Mouse (Mus musculus) megakaryocyte progenitor cell, adult 5-6 weeks (primary cell): ENCODE data around the gene Ifitm5. TPM values are rescaled to one million over a fixed set of nuclear protein-coding genes. Genes with fewer than 3 reads are reported as not detected.

Experiments
- ATAC-seq: replicated peaks from 2 replicates; pipeline ENCODE4 v1.8.0; 2016; ENCODE audit warnings: mild to moderate bottlenecking, moderate TSS enrichment, inconsistent platforms; ENCODE audit not compliant: poor library complexity
- total RNA-seq, 2 experiments: library from RNA; stranded (forward) in 1 of 2; stranded (reverse) in 1 of 2; fragments of 157-497, 149-512 nt in 1 of 2; fragments of 200-1000 nt in 1 of 2; gene quantifications; 2 replicates each; pipeline versions ENCODE4 v1.2.3 to v1.2.4; 2015 to 2017

The Ifitm5 gene
- total RNA-seq, 2 experiments from 2014 or later: 1.1 TPM; not detected in 1

- no peak for ATAC-seq
Measured at GRCm38 (mm10) chr7:140942341-140942740, 7.8 kb downstream of the Ifitm5 start.

DNA sequence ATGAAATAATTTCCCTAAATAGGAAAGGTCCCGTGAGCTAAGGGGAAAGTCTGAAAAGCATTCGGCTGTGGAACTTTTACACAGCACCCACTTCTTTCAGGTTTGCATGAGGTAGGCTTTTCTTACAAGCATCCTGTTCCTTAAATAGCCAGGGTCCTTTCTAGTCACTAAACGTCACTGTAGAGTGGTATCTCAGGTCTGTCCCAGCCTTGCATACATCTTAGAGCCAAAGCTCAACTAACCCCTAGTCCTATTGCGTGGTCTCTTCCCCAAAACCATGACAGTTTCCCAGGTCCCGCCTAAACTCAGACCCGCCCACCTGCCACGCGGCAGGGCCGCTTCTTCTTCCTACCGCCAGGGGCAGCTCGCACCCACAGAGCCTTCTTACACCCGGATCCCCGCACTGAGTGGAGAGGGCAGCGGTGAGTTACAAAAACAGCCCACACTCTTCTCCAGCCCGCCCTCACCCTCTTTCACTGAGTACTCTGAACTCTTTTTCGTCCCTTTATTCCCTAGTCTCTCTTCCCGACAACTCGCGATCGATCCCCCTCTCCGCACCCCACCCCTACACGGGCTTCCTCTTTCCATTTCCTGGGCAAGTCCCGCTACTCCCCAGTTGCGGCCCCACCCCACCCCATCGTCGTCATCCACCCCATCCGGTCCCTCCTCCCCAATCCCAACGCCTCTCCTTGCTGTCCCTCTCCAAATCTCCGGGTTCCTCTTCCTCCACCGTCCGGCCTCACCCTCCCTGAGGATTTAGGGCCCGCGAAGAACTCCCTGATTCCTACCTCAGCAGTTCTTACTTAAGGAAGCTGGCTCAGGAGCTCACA, 8.7 kb downstream of the Ifitm5 start, which contains the start of gene Pgghg:
TSS of gene Pgghg (plus strand) at position 170 of the 830 bp plus-strand sequence.
- peak; percentile 87 for ATAC-seq

DNA sequence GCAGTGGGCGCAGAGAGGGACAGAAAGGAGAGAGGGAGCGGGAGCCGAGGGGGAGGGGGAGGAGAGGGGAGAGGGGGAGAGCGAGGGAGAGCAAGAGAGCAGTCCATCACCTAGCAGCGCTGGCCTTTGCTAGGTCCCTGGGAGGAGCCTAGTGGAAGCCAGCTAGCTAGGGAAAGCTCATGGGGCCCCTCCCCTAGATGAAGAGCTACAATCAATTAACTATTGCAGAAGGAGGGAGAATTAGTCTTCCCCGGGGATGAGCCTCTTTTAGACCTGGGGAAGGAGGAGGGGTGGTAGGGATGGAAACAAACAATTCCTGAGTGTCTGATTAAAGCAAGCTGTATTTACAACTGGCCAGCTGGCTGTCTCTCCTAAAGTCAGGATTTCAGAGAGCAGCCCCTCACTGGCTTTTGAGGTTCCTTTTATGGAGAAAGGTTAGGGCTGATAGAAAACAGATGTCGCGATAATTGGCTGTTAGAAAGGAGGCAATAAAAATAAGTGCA, 10.4 kb downstream of the Ifitm5 start:
- ATAC-seq: no peak

GRCm38 (mm10) chr7:140938896-140939295, 11.2 kb downstream of the Ifitm5 start:
- no peak for ATAC-seq

DNA sequence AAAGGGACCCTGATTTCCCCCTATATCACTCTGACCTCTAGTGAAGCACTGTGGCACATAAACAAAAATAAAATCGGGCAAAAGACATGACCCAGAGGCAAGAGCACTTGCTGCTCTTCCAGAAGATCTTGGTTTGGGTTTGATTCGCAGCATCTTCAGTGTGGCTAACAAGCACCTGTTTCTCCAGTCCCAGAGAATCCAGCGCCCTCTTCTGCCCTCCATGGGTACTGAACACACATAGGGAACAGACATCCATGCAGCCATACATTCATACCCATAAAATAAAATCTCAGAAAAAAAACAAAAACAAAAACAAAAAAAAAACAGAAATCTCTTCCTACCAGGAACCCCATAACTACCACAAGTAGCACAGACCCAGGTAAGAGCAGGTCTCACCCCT, 11.7 kb downstream of the Ifitm5 start:
- 0 out of 2 replicates have a peak, but pooled peaks have one; percentile 38 for ATAC-seq

- no peak for ATAC-seq
Measured at GRCm38 (mm10) chr7:140927181-140927580, 22.9 kb downstream of the Ifitm5 start.

- ATAC-seq: no peak
Measured at GRCm38 (mm10) chr7:140923070-140923775, 26.9 kb downstream of the Ifitm5 start.

DNA sequence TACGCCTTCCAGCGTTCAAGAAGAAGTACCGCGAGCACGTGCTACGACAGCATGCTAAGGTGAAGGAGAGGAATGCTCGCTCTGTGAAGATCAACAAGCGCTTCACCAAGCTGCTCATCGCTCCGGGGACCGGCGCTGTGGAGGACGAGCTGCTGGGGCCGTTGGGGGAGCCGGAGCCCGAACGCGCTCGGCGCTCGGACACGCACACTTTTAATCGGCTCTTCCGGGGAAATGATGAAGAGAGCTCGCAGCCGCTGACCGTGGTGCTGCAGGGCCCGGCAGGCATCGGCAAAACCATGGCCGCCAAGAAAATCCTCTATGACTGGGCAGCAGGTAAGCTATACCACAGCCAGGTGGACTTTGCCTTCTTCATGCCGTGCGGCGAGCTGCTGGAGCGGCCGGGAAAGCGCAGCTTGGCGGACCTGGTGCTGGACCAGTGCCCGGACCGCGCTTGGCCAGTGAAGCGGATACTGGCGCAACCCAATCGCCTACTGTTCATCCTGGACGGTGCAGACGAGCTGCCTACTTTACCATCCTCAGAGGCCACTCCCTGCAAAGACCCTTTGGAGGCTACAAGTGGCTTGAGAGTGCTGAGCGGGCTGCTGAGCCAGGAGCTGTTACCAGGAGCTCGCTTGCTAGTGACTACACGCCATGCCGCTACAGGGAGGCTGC, 27.6 kb downstream of the Ifitm5 start:
- peak; percentile 51 for ATAC-seq

GRCm38 (mm10) chr7:140921225-140921975, 28.7 kb downstream of the Ifitm5 start:
- peak; percentile 32 for ATAC-seq

DNA sequence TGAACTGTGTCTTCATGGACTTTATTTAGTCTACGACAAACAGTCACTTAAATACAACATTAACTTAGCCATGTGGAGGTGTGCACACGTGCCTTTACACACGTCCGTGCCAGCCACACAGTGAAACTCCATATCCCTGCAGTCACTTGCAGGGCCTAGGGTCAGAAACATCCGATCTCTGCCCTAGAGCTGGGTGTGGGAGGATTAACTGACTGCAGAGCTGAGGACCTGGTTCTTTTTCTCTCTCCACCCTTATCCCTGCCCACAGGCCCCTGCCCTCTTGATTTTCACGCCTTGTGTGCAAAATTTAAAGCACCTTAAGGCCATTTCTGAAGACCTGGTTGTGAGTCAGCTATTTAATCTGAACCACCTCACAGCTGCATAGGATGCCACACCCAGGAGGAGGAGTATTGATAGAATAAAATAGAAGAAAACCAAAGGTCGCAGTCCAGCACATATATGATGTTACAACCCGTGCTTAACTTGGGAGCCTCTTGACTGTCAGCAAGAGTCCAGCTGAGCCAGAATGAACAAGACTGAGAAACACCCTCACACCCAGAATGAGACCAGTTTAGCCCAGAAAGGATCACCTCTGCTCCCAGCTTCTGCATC, 29.6 kb downstream of the Ifitm5 start, which contains the start of gene Nlrp6:
TSS of gene Nlrp6 (plus strand) at position 485 of the 612 bp plus-strand sequence.
- ATAC-seq: no peak

- ATAC-seq: no peak
Measured at GRCm38 (mm10) chr7:140919911-140920310, 30.2 kb downstream of the Ifitm5 start.

DNA sequence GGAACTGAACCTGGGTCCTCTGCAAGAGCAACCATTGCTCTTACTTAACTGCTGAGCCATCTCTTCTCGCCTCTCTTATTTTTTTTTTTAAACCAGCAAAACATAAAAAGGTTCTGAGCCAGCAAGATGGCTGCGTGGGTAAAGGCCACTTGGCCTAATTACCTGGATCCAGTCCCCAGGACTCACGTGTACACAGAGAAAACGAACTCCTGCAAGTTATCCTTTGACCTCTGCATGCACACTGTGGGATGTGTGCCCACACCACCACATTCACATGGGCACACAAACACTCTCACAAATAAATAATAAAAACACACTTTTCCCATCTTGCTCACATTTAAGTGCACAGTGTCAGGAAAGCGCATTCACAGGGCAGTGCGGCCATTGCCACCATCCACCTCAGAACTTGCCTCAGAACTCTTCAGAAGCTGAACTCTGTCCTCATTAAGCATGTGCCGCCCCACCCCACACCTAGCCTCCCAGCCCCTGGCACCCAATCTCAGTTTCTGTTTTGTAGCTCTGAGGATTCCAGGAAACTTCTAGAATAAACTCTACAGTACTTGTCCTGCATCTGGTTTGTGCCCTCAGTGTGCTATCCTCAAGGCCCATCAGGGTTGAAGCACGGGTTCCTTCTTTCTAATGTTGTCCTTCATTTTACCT, 35.9 kb downstream of the Ifitm5 start:
- ATAC-seq: no peak

DNA sequence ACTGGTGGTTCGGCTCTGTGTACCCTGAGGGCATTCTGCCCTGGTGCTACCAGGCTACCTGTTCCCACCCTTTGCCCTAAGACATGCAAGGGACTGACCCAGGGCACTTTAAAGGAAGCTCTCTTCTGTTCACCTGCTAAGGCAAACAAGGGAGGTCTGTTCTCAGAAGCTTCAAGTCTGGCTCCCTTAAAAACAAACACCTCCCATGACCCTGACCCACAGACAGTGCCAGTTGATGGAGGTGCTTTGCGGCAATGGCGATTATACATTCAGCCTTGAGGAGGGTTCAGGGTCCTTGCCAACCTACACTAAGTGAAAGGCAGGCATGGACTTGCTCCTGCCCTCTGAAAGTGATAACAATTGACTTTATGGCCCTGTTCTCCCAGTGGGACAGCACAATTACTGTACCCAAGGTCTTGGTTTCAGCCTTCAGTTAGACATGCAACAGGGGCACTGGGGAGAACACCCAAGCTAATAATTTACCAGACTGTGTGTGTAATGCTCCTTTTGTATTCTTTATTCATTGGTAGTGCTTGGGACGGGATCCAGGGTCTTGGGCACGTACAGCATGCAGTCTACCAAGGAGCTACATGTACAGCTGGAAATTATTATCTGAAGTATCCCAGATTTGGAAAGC, 37.1 kb downstream of the Ifitm5 start:
- no peak for ATAC-seq

DNA sequence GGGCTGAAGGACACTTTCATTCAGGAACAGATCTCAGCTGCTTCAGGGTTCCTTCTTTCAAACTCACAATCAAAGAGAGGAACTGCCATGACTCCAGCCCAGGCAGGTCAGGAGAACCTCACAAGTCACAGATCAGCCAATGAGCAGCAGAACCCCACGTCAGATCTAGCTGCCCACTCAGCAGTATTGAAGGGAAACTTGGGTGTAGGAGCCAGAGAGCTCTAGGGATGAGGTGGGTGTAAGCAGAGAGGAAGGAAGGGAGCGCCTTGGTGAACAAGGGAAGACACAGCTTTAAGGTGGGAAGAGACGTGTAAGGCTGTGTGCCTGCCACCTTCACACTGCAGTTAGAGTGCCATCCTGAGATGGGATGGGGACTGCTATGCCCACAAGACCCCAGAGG, 37.8 kb downstream of the Ifitm5 start:
- no peak for ATAC-seq

DNA sequence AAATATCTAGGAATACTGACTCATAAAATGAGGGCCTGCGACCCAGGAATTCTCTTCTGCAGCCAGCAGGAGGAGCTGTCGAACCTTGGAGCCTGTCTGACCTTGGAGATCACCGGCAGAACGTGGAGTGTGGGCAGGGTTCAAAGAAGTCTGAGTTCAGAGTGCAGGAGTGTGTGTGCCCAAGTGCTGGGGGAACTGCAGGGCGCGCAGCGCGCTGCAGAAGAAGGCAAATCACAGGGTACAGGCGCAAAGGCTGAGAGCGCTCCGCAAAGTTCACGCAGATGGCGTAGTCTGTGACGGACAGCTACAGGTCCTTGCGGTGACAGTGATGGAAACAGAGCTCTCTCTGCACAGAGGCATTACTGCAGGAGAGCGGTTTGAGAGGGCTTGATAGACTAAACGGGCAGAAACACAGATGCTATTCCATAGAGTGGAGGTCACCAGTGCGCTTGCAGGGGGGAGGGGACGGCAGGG, 41.4 kb downstream of the Ifitm5 start:
- ATAC-seq: peak; percentile 91

GRCm38 (mm10) chr7:140908181-140908580, 41.9 kb downstream of the Ifitm5 start:
- peak; percentile 53 for ATAC-seq

DNA sequence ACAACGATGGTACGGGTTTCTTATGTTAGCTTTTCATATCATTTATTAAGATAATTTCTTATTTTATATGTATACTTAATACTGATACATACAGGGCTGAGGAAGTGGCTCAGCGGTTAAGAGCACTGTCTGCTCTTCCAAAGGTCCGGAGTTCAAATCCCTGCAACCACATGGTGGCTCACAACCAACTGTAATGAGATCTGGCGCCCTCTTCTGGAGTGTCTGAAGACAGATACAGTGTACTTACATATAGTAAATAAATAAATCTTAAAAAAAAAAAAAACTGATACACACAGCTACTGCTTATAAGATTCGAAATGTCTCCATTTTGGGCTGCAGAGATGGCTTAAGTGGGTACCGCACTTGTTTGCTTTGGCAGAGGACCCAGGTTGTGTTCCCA, 42.4 kb downstream of the Ifitm5 start:
- no peak for ATAC-seq

GRCm38 (mm10) chr7:140907131-140907530, 43.0 kb downstream of the Ifitm5 start:
- no peak for ATAC-seq

DNA sequence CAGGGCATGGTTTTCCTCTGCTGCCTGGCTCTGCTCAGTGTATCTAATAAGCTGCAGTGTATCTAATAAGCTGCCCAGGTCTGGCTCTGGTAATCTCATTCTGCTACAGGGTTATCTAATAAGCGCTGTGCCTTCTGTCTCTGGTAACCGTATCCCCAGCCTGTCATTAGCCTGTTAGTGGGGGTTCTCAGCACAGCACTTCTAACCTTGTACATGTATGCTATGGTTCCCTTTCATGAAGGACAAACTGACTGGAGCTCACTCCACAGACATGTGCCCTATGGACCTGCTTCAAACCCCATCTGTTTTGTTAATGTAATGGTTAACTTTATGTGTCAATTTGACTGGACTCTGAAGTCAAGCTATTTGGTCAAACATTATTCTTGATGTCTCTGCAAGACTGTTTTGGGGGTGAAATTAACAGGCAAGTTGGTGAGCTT, 44.4 kb downstream of the Ifitm5 start:
- peak; percentile 51 for ATAC-seq
